Mouse (Mus musculus): Measurements from ENCODE around the gene Il6st. TPM values are rescaled to one million over a fixed set of nuclear protein-coding genes. Genes with fewer than 3 reads are reported as not detected.

Gene Il6st
- 28.6 and 32.0 TPM in 2 replicates for polyA plus RNA-seq (2014; fragmentation: Nextera tagmentation; extraction: Ambion mirVana)

DNA sequence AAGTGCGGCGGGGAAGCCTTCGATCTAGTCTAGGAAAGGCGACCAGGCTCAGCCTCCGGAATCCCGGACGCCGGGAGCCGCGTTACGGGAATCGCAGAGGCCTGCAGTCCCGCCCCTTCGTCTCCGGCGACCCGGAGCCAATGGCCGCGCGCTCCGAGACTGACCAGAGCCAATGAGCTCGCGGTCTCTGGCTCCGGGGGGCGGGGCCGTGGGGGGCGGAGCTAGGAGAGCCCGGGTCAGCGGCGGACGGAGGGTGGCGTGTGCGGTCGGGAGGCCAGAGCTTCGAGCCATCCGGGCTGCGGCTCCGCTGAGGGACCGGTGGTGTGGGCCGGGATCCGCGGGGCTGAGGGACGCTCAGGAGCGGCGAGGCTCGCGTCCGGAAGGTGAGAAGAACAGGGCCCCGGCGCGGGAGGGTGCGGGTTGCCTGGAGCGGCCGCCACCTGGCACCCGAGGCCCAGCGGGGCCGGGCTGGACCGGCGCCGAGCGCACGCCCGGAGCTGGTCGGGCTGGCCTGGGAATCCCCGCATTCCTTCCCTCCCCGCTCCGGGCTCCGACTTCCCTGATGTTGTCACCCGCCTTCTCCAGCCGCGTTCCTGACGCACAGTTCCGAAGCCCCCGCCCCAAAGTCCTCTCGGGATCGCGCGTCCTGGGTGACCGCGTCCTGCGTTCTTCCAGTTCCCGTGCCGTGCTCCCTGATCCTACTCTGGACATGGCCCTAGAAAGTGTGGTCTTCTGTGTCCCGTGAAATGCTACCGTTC is at the start of gene Il6st:
TSS of gene Il6st (plus strand) at position 203 of the 758 bp plus-strand sequence.
- Histone ChIP-seq H3K36me3 (ENCODE audit: control insufficient read depth, insufficient read depth, low read length) (no peaks in the 10 kb centered on the region), H3K9ac (ENCODE audit: low read length) (peak within 1 kb of the TSS; percentile 81), H3K4me1 (replicated peaks; ENCODE audit: control insufficient read depth, insufficient read depth, low read length) (no peaks in the 10 kb centered on the region), H3K9me3 (ENCODE audit: control insufficient read depth, low read length) (no peaks in the 10 kb centered on the region), H3K4me3 (ENCODE audit: low read depth, low read length) (peak within 1 kb of the TSS; percentile 81), H3K4me2 (ENCODE audit: low read depth, low read length, severe bottlenecking) (peak within 1 kb of the TSS; percentile 88), H3K27ac (ENCODE audit: low read depth, low read length) (peak within 1 kb of the TSS; percentile 25; the same call in 1 of the 2 replicates), H3K27me3 (ENCODE audit: control insufficient read depth, insufficient read depth, low read length) (no peaks in the 10 kb centered on the region)
- under 1% methylated on average over 75 of the region's 85 CpGs for WGBS
- ATAC-seq (replicated peaks; ENCODE audit: low FRiP score) (peak; percentile 100), DNase-seq (ENCODE audit: low spot score) (peak; percentile 98)

- Histone ChIP-seq H3K4me1 (replicated peaks; ENCODE audit: control insufficient read depth, insufficient read depth, low read length) (0 out of 2 replicates have a peak, but pooled peaks cover 3% of the 10 kb centered on the region), H3K36me3 (ENCODE audit: control insufficient read depth, insufficient read depth, low read length) (no peaks in the 10 kb centered on the region), H3K27ac (ENCODE audit: low read depth, low read length) (no peak overlapping the region), H3K4me2 (ENCODE audit: low read depth, low read length, severe bottlenecking) (no peak overlapping the region), H3K9me3 (ENCODE audit: control insufficient read depth, low read length) (no peaks in the 10 kb centered on the region), H3K27me3 (ENCODE audit: control insufficient read depth, insufficient read depth, low read length) (no peaks in the 10 kb centered on the region), H3K4me3 (ENCODE audit: low read depth, low read length) (no peak overlapping the region), H3K9ac (ENCODE audit: low read length) (no peak overlapping the region)
- 64% methylated on average over 6 of the region's 6 CpGs for WGBS
- no peak for DNase-seq (ENCODE audit: low spot score)
- no peak for ATAC-seq (replicated peaks; ENCODE audit: low FRiP score)
Measured at GRCm38 (mm10) chr13:112415896-112416295, 48.0 kb upstream of the Il6st start.

GRCm38 (mm10) chr13:112416410-112417162 is 47.3 kb upstream of the Il6st start:
- no peak for ATAC-seq (replicated peaks; ENCODE audit: low FRiP score)
- Histone ChIP-seq H3K4me3 (ENCODE audit: low read depth, low read length) (no peak overlapping the region), H3K4me1 (replicated peaks; ENCODE audit: control insufficient read depth, insufficient read depth, low read length) (0 out of 2 replicates have a peak, but pooled peaks cover 3% of the 10 kb centered on the region), H3K4me2 (ENCODE audit: low read depth, low read length, severe bottlenecking) (no peak overlapping the region), H3K36me3 (ENCODE audit: control insufficient read depth, insufficient read depth, low read length) (no peaks in the 10 kb centered on the region), H3K27ac (ENCODE audit: low read depth, low read length) (0 out of 2 replicates have a peak overlapping the region, but pooled peaks have one; percentile 6), H3K27me3 (ENCODE audit: control insufficient read depth, insufficient read depth, low read length) (no peaks in the 10 kb centered on the region), H3K9me3 (ENCODE audit: control insufficient read depth, low read length) (no peaks in the 10 kb centered on the region), H3K9ac (ENCODE audit: low read length) (no peak overlapping the region)
- WGBS, result 17% methylated on average over 8 of the region's 8 CpGs
- no peak for DNase-seq (ENCODE audit: low spot score)

DNA sequence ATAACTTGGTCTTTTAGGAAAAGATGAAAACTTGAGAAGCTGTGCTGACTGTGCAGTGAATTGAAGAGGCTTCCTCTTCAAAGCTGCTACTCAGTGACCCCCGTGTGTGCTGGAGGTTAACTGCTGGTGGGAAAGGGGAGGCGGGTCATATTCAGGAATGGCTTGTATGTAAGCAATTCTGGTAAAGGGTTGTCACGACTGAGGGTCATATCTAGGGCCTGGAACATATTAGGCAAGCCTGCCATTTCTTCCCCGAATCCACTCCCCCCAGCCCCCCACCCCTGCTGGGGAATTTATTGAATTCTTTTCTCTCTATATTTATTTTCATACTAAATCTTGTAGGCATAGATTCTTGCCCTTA is 46.7 kb upstream of the Il6st start:
- DNase-seq (ENCODE audit: low spot score) (peak; percentile 56), ATAC-seq (replicated peaks; ENCODE audit: low FRiP score) (no peak)
- Histone ChIP-seq H3K4me2 (ENCODE audit: low read depth, low read length, severe bottlenecking) (no peak overlapping the region), H3K9ac (ENCODE audit: low read length) (no peak overlapping the region), H3K9me3 (ENCODE audit: control insufficient read depth, low read length) (no peaks in the 10 kb centered on the region), H3K4me1 (replicated peaks; ENCODE audit: control insufficient read depth, insufficient read depth, low read length) (0 out of 2 replicates have a peak, but pooled peaks cover 3% of the 10 kb centered on the region), H3K27me3 (ENCODE audit: control insufficient read depth, insufficient read depth, low read length) (no peaks in the 10 kb centered on the region), H3K36me3 (ENCODE audit: control insufficient read depth, insufficient read depth, low read length) (no peaks in the 10 kb centered on the region), H3K4me3 (ENCODE audit: low read depth, low read length) (no peak overlapping the region), H3K27ac (ENCODE audit: low read depth, low read length) (no peak overlapping the region)
- 43% methylated on average over 4 of the region's 4 CpGs for WGBS

- no peaks in the 10 kb centered on the region for H3K27me3 ChIP-seq (ENCODE audit: control insufficient read depth, insufficient read depth, low read length)
- no peak overlapping the region for H3K4me2 ChIP-seq (ENCODE audit: low read depth, low read length, severe bottlenecking)
- DNase-seq (ENCODE audit: low spot score) (no peak), ATAC-seq (replicated peaks; ENCODE audit: low FRiP score) (no peak)
- 0 out of 2 replicates have a peak, but pooled peaks cover 3% of the 10 kb centered on the region for H3K4me1 ChIP-seq (replicated peaks; ENCODE audit: control insufficient read depth, insufficient read depth, low read length)
- H3K36me3 ChIP-seq (ENCODE audit: control insufficient read depth, insufficient read depth, low read length), result no peaks in the 10 kb centered on the region
- no peak overlapping the region for H3K4me3 ChIP-seq (ENCODE audit: low read depth, low read length)
- H3K27ac ChIP-seq (ENCODE audit: low read depth, low read length), result no peak overlapping the region
- WGBS, result 86% methylated on average over 2 of the region's 2 CpGs
- H3K9ac ChIP-seq (ENCODE audit: low read length), result no peak overlapping the region
- H3K9me3 ChIP-seq (ENCODE audit: control insufficient read depth, low read length), result no peaks in the 10 kb centered on the region
Measured at GRCm38 (mm10) chr13:112417861-112418423, 45.9 kb upstream of the Il6st start.

GRCm38 (mm10) chr13:112418595-112418994 is 45.3 kb upstream of the Il6st start:
- 93% methylated on average over 4 of the region's 4 CpGs for WGBS
- H3K36me3 ChIP-seq (ENCODE audit: control insufficient read depth, insufficient read depth, low read length), result no peaks in the 10 kb centered on the region
- no peak overlapping the region for H3K27ac ChIP-seq (ENCODE audit: low read depth, low read length)
- DNase-seq (ENCODE audit: low spot score), result no peak
- 0 out of 2 replicates have a peak, but pooled peaks cover 3% of the 10 kb centered on the region for H3K4me1 ChIP-seq (replicated peaks; ENCODE audit: control insufficient read depth, insufficient read depth, low read length)
- H3K9ac ChIP-seq (ENCODE audit: low read length), result no peak overlapping the region
- H3K4me2 ChIP-seq (ENCODE audit: low read depth, low read length, severe bottlenecking), result no peak overlapping the region
- H3K27me3 ChIP-seq (ENCODE audit: control insufficient read depth, insufficient read depth, low read length), result no peaks in the 10 kb centered on the region
- no peak for ATAC-seq (replicated peaks; ENCODE audit: low FRiP score)
- H3K4me3 ChIP-seq (ENCODE audit: low read depth, low read length), result no peak overlapping the region
- no peaks in the 10 kb centered on the region for H3K9me3 ChIP-seq (ENCODE audit: control insufficient read depth, low read length)

DNA sequence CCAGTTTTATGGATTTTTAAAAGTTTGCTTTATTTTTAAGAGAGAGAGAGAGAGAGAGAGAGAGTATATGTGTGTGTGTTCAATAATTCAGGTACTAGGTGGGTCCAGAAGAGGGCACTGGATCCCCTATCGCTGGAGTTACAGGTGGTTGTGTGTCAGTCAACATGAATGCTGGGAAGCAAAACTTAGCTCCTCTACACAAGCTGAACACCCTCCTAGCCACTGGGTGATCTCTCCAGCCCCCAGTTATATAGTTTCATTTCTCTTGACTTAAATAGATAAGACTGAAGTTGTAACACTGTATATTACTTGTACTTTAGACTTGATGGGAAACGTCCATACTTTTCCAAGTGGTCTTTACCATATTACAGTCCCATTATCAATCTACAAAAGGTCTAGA is 39.7 kb upstream of the Il6st start:
- Histone ChIP-seq H3K27ac (ENCODE audit: low read depth, low read length) (no peak overlapping the region), H3K4me1 (replicated peaks; ENCODE audit: control insufficient read depth, insufficient read depth, low read length) (no peaks in the 10 kb centered on the region), H3K36me3 (ENCODE audit: control insufficient read depth, insufficient read depth, low read length) (no peaks in the 10 kb centered on the region), H3K4me3 (ENCODE audit: low read depth, low read length) (no peak overlapping the region), H3K9ac (ENCODE audit: low read length) (no peak overlapping the region), H3K9me3 (ENCODE audit: control insufficient read depth, low read length) (no peaks in the 10 kb centered on the region), H3K27me3 (ENCODE audit: control insufficient read depth, insufficient read depth, low read length) (no peaks in the 10 kb centered on the region), H3K4me2 (ENCODE audit: low read depth, low read length, severe bottlenecking) (no peak overlapping the region)
- ATAC-seq (replicated peaks; ENCODE audit: low FRiP score), result no peak
- 86% methylated on average over 2 of the region's 2 CpGs for WGBS
- DNase-seq (ENCODE audit: low spot score), result no peak

GRCm38 (mm10) chr13:112424635-112425034 is 39.2 kb upstream of the Il6st start:
- Histone ChIP-seq H3K27ac (ENCODE audit: low read depth, low read length) (no peak overlapping the region), H3K27me3 (ENCODE audit: control insufficient read depth, insufficient read depth, low read length) (no peaks in the 10 kb centered on the region), H3K4me1 (replicated peaks; ENCODE audit: control insufficient read depth, insufficient read depth, low read length) (no peaks in the 10 kb centered on the region), H3K36me3 (ENCODE audit: control insufficient read depth, insufficient read depth, low read length) (no peaks in the 10 kb centered on the region), H3K9me3 (ENCODE audit: control insufficient read depth, low read length) (no peaks in the 10 kb centered on the region), H3K4me3 (ENCODE audit: low read depth, low read length) (no peak overlapping the region), H3K9ac (ENCODE audit: low read length) (no peak overlapping the region), H3K4me2 (ENCODE audit: low read depth, low read length, severe bottlenecking) (no peak overlapping the region)
- ATAC-seq (replicated peaks; ENCODE audit: low FRiP score) (no peak), DNase-seq (ENCODE audit: low spot score) (no peak)
- 92% methylated on average over 7 of the region's 7 CpGs for WGBS

Measured in forebrain, embryonic 11.5 days (tissue).